Mouse (Mus musculus) olfactory bulb, adult 2 months (tissue): ENCODE measurements around the gene Poc1a.

Experiments
- CTCF ChIP-seq: fragments of 200-500 bp; IDR thresholded peaks from 2 replicates; pipeline ENCODE4 v1.5.1; 2012; ENCODE audit warnings: low read depth, mild to moderate bottlenecking, low read length, moderate library complexity; ENCODE audit not compliant: insufficient read depth
- POLR2A ChIP-seq: fragments of 200-500 bp; IDR thresholded peaks from 2 replicates; pipeline ENCODE4 v1.6.1; 2012; ENCODE audit warnings: mild to moderate bottlenecking, low read depth, low read length, moderate library complexity; ENCODE audit not compliant: insufficient read depth

GRCm38 (mm10) chr9:106231816-106232215 lies 49.0 kb upstream of the Poc1a start:
- TF ChIP-seq CTCF (no peak), POLR2A (no peak)
